Mouse (Mus musculus) bone marrow, adult 2 months (tissue): ENCODE data around the gene Sstr2.

Experiments used
- CTCF ChIP-seq: fragments of 200-500 bp; IDR thresholded peaks from 2 replicates; pipeline ENCODE4 v1.5.1; 2011; ENCODE audit warnings: low read length, control low read depth; ENCODE audit not compliant: control insufficient read depth, insufficient read depth
- POLR2A ChIP-seq: fragments of 200-500 bp; IDR thresholded peaks from 2 replicates; pipeline ENCODE4 v1.6.1; 2011; ENCODE audit warnings: low read depth, mild to moderate bottlenecking, control low read depth, low read length, borderline replicate concordance; ENCODE audit not compliant: control insufficient read depth

DNA sequence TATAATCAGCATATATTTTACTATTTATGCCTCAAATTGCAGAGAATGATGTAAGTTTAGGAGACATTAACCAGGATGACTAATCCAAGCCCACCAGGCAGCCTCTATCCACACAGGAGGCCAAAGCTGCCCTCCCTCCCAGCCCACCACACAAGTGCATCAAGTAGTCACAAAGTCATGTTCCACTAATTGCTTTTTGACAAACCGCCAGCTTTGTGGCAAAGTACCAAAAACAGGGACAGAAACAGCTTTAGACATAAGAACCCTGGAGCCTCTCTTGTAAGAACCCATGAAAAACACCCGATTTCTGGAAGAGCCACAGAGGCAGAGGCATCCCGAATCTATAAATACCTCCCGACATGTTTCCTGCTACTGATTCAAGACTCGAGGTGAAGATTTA, 8.9 kb upstream of the Sstr2 start:
- TF ChIP-seq CTCF (no peak), POLR2A (no peak)
